Mouse (Mus musculus): ENCODE measurements at regions not wholly inside any gene's neighbourhood (a gene's known extent, or its start where the extent isn't known, plus 50 kb on each side); places are given as distances from the start of the nearest gene placed in this dataset.

- no peaks in the 10 kb centered on the region for H3K36me3 ChIP-seq (replicated peaks; ENCODE audit: control insufficient read depth, insufficient read depth, low read depth)
- H3K27me3 ChIP-seq (ENCODE audit: control insufficient read depth, insufficient read depth, low read length) = no peaks in the 10 kb centered on the region
- H3K9ac ChIP-seq (replicated peaks) = no peak overlapping the region
- H3K4me2 ChIP-seq (ENCODE audit: low read depth) = no peak overlapping the region
- H3K27ac ChIP-seq = no peak overlapping the region
- DNase-seq (ENCODE audit: low read depth in 3 of 3, low spot score in 3 of 3) = no peak
- TF ChIP-seq EP300 (IDR thresholded peaks at IDR 0.05; ENCODE audit: low read depth) = no peak
- TF ChIP-seq CTCF (IDR thresholded peaks at IDR 0.05; ENCODE audit: low read depth) = no peak
- WGBS (ENCODE audit: insufficient replicate concordance) = 41% methylated on average over 3 of the region's 3 CpGs
- H3K4me1 ChIP-seq (replicated peaks; ENCODE audit: control insufficient read depth in 2 of 2, insufficient read depth in 2 of 2, low read length in 1 of 2) = no peaks in the 10 kb centered on the region
- H3K9me3 ChIP-seq (ENCODE audit: control insufficient read depth, low read length) = no peaks in the 10 kb centered on the region
- no peak overlapping the region for H3K4me3 ChIP-seq (ENCODE audit: insufficient read depth in 1 of 2, low read depth in 2 of 2, low read length in 2 of 2)
- no peak for ATAC-seq (ENCODE audit: insufficient read depth)
Observed at GRCm38 (mm10) chr11:90894236-90894635, 206.1 kb upstream of the Tom1l1 start.

- Histone ChIP-seq H3K9ac (replicated peaks) (no peak overlapping the region), H3K4me2 (ENCODE audit: low read depth) (no peak overlapping the region), H3K4me1 (replicated peaks; ENCODE audit: control insufficient read depth in 2 of 2, insufficient read depth in 2 of 2, low read length in 1 of 2) (no peaks in the 10 kb centered on the region), H3K36me3 (replicated peaks; ENCODE audit: control insufficient read depth, insufficient read depth, low read depth) (no peaks in the 10 kb centered on the region), H3K9me3 (ENCODE audit: control insufficient read depth, low read length) (no peaks in the 10 kb centered on the region), H3K27me3 (ENCODE audit: control insufficient read depth, insufficient read depth, low read length) (no peaks in the 10 kb centered on the region), H3K4me3 (ENCODE audit: insufficient read depth in 1 of 2, low read depth in 2 of 2, low read length in 2 of 2) (no peak overlapping the region), H3K27ac (no peak overlapping the region)
- DNase-seq (ENCODE audit: low read depth in 3 of 3, low spot score in 3 of 3) (no peak), ATAC-seq (ENCODE audit: insufficient read depth) (no peak)
- TF ChIP-seq EP300 (IDR thresholded peaks at IDR 0.05; ENCODE audit: low read depth) (no peak), CTCF (IDR thresholded peaks at IDR 0.05; ENCODE audit: low read depth) (no peak)
Observed at GRCm38 (mm10) chr11:90873122-90873521, 185.0 kb upstream of the Tom1l1 start.

- Histone ChIP-seq H3K9me3 (ENCODE audit: control insufficient read depth, low read length) (no peaks in the 10 kb centered on the region), H3K4me2 (ENCODE audit: low read depth) (no peak overlapping the region), H3K9ac (replicated peaks) (no peak overlapping the region), H3K36me3 (replicated peaks; ENCODE audit: control insufficient read depth, insufficient read depth, low read depth) (no peaks in the 10 kb centered on the region), H3K4me3 (ENCODE audit: insufficient read depth in 1 of 2, low read depth in 2 of 2, low read length in 2 of 2) (no peak overlapping the region), H3K27ac (no peak overlapping the region), H3K4me1 (replicated peaks; ENCODE audit: control insufficient read depth in 2 of 2, insufficient read depth in 2 of 2, low read length in 1 of 2) (no peaks in the 10 kb centered on the region), H3K27me3 (ENCODE audit: control insufficient read depth, insufficient read depth, low read length) (no peaks in the 10 kb centered on the region)
- no peak for DNase-seq (ENCODE audit: low read depth in 3 of 3, low spot score in 3 of 3)
- WGBS (ENCODE audit: insufficient replicate concordance) = 59% methylated on average over 2 of the region's 2 CpGs
- ATAC-seq (ENCODE audit: insufficient read depth) = no peak
- TF ChIP-seq CTCF (IDR thresholded peaks at IDR 0.05; ENCODE audit: low read depth) (no peak), EP300 (IDR thresholded peaks at IDR 0.05; ENCODE audit: low read depth) (no peak)
Observed at GRCm38 (mm10) chr11:90871686-90872085, 183.5 kb upstream of the Tom1l1 start.

GRCm38 (mm10) chr11:90863981-90864760 lies 176.0 kb upstream of the Tom1l1 start:
- WGBS (ENCODE audit: insufficient replicate concordance) = 46% methylated on average over 4 of the region's 4 CpGs
- H3K4me1 ChIP-seq (replicated peaks; ENCODE audit: control insufficient read depth in 2 of 2, insufficient read depth in 2 of 2, low read length in 1 of 2) = no peaks in the 10 kb centered on the region
- TF ChIP-seq CTCF (IDR thresholded peaks at IDR 0.05; ENCODE audit: low read depth) = no peak
- no peak for TF ChIP-seq EP300 (IDR thresholded peaks at IDR 0.05; ENCODE audit: low read depth)
- ATAC-seq (ENCODE audit: insufficient read depth) (no peak), DNase-seq (ENCODE audit: low read depth in 3 of 3, low spot score in 3 of 3) (no peak)
- no peak overlapping the region for H3K27ac ChIP-seq
- no peaks in the 10 kb centered on the region for H3K36me3 ChIP-seq (replicated peaks; ENCODE audit: control insufficient read depth, insufficient read depth, low read depth)
- H3K27me3 ChIP-seq (ENCODE audit: control insufficient read depth, insufficient read depth, low read length) = no peaks in the 10 kb centered on the region
- no peak overlapping the region for H3K4me3 ChIP-seq (ENCODE audit: insufficient read depth in 1 of 2, low read depth in 2 of 2, low read length in 2 of 2)
- H3K9me3 ChIP-seq (ENCODE audit: control insufficient read depth, low read length) = no peaks in the 10 kb centered on the region
- H3K9ac ChIP-seq (replicated peaks) = no peak overlapping the region
- no peak overlapping the region for H3K4me2 ChIP-seq (ENCODE audit: low read depth)

- Histone ChIP-seq H3K4me3 (ENCODE audit: insufficient read depth in 1 of 2, low read depth in 2 of 2, low read length in 2 of 2) (no peak overlapping the region), H3K27me3 (ENCODE audit: control insufficient read depth, insufficient read depth, low read length) (no peaks in the 10 kb centered on the region), H3K9ac (replicated peaks) (no peak overlapping the region), H3K27ac (no peak overlapping the region), H3K9me3 (ENCODE audit: control insufficient read depth, low read length) (no peaks in the 10 kb centered on the region), H3K4me1 (replicated peaks; ENCODE audit: control insufficient read depth in 2 of 2, insufficient read depth in 2 of 2, low read length in 1 of 2) (no peaks in the 10 kb centered on the region), H3K4me2 (ENCODE audit: low read depth) (no peak overlapping the region), H3K36me3 (replicated peaks; ENCODE audit: control insufficient read depth, insufficient read depth, low read depth) (no peaks in the 10 kb centered on the region)
- TF ChIP-seq CTCF (IDR thresholded peaks at IDR 0.05; ENCODE audit: low read depth) (no peak), EP300 (IDR thresholded peaks at IDR 0.05; ENCODE audit: low read depth) (no peak)
- no peak for ATAC-seq (ENCODE audit: insufficient read depth)
- no peak for DNase-seq (ENCODE audit: low read depth in 3 of 3, low spot score in 3 of 3)
- WGBS (ENCODE audit: insufficient replicate concordance) = 48% methylated on average over 1 of the region's 1 CpGs
Observed at GRCm38 (mm10) chr11:90855731-90856130, 167.6 kb upstream of the Tom1l1 start.

Measured in liver, embryonic 14.5 days (tissue).